Mouse (Mus musculus): ENCODE data around the gene Bloc1s5. TPM values are rescaled to one million over a fixed set of nuclear protein-coding genes. Genes with fewer than 3 reads are reported as not detected.

Gene Bloc1s5
- total RNA-seq, 2 experiments from 2014 or later = 5.5 to 5.8 TPM

DNA sequence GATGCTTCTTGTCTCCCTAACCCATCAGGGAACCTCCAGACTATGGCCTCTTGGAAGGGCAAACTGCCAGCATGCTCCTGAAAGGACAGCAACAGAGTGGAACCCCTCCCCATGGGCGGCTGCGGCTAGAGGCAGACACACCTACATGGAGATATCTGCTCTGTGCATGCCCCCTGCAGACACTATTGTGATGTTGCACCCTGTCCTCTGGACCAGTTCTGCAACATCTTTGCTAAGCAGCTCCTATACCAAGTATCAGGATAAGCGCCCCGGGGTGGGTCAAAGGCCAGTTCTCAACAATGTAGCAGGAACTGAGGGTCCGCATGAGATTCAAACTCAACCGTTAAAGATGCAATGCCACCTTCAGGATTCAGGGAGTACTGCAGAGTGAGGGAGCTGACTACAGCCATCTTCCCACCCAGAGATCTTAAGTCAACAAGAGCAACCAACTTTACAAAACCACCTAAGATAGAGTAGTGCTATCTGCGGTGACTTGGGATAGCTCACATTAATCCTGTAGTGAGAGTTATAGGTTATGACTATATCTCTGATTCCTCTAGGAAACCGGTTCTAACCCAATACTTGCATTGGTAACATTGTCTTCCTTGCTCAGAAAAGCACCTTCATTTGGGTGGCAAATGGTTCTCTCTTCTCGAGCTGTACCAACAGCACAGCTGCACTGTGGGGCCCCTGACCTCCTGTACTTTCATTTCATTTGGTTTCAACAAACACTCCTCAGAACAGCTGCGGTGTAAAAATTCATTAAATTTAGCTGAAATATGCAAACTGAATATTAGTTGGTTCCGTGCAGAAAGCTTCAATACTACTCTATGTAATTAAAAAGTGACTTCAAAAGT is 54.1 kb downstream of the Bloc1s5 start:
- DNase-seq = peak; percentile 64
- intact Hi-C loops (cut with DNase I; ENCODE audit: low total_unique reads) = loop anchor here (10.0 kb wide), 1 partner anchor 516 kb away; no protein-coding TSS in a partner anchor

DNA sequence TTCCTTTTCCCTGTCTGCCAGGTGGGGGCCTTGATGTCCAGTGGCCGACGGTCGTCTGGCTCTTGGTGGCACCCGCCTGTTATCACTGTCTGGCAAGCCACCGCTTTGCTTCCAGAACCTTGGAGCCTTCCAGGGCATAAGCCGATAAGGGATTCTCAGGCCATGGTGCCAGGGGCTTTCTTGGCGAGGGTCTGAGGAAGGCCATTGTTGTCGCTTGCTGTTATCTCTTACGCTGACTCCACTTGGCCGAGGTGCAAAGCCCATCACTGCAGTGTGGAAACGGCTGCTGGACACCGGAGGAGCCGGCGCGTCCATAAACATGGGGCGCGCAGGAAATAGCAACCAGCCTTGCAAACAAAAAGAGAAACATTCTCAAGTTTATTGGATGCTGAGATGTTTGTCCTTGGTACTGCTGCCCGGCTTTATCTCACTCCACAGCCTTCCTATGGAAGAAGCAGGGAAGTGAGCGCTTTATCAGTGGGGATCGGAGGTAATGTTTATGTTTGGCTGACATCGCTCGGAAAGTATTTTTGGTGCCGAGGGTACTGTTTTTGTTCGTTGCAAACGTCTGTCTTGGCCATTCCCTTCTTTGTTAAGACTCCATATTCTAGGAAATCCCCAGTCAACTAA is 54.8 kb downstream of the Bloc1s5 start:
- intact Hi-C loops (cut with DNase I; ENCODE audit: low total_unique reads) = loop anchor here (10.0 kb wide), 1 partner anchor 515 kb away; no protein-coding TSS in a partner anchor
- no peak for DNase-seq

DNA sequence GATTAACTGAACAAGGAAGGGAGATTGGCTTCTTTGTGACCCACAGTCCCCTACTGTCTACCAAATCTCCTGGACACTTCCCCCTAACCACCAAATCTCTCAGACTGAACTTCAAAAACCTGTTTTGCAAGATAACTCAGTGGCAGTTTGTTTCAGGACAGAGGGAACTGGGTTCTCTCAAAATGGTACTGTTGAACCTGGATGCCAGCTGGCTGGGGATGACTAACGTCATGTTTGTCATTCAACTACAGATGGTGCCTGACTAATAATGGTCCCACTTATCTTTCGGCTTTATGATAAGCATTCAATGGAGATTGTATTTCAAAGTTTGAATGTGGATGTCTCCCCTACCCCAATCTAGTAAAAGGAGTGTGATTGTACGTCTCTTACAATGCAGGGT is 60.2 kb downstream of the Bloc1s5 start:
- DNase-seq = no peak
- intact Hi-C loops (cut with DNase I; ENCODE audit: low total_unique reads) = no loop called here

DNA sequence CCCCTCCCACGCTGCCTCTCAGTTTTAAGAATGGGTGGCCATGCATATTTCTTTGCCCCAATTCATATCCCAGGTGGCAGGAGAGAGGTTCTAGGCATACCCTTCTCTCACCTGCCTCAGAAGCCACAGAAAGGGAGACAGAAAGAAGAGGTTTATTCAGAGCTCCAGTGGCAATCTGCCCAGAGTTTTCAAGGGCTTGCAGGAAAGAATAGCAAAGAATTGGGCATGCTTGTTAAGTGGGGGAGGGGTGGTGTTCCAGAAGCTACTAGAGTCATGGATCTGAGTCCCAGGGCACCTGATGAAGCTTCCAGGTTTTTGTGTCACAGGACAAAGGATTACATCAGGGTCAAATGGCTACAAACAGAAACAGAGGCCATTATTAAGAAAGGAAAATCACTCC is 61.6 kb downstream of the Bloc1s5 start:
- no peak for DNase-seq

DNA sequence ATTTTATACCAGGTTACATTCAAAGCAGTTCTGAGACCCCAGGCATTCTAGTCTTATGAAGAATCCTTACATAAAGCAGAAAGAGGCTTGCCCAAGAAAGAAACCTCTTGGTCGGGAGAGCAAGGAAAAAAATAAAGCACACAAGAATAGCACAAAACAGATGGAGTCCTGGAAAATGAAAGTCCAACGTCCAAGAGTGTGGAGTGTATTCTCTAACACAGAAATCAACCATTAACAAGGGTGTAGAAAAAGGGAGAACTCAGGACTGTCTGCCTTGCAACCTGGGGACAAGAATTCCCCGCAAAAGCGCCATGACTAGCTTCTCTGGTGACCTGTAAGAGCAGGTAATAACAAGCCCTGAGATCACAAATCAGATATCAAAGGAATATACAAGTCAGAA is 69.7 kb downstream of the Bloc1s5 start:
- no peak for DNase-seq
- intact Hi-C loops (cut with DNase I; ENCODE audit: low total_unique reads) = no loop called here

More for the DNA sequence above, 61.6 kb downstream of the Bloc1s5 start:
- intact Hi-C loops (cut with DNase I; ENCODE audit: low total_unique reads) = no loop called here

DNA sequence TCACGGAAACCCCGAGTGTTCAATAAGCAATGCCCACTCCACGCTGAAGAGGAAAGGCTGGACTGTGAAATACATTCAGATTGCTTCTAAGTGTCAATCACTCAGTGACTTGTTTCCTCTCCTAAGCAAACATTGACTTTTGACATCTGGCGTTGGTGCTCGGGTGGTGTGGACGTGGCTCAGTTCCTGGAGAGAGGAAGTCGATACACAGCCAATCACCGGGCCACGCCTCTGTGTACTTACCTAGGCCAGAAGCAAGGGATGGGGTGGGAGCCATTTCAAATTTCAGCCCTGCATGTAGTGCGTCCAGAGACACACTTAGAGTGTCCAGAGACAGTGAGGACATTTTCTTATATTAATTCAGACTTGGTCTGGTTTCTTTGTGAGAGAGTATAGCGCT is 80.3 kb downstream of the Bloc1s5 start:
- intact Hi-C loops (cut with DNase I; ENCODE audit: low total_unique reads) = no loop called here
- DNase-seq = no peak

DNA sequence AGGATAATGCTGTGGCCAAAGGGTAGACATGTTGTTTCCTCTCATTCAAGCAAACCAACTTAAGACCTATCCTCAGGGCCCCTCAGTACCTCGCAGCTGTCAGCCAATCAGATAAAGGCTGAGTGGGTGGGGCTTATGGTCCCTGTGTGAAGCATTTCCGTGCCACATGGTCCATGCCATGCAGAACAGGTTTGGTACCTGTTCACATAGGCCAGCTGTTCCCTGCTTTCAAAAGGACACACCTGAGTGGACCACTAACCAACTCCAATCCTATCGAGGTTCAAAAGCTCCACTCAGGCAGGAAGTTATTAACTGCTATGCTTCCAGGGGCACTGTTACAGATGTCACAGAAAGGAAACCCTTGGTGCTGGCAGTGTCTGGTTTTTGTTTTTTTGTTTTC is 80.7 kb downstream of the Bloc1s5 start:
- intact Hi-C loops (cut with DNase I; ENCODE audit: low total_unique reads) = no loop called here
- no peak for DNase-seq

DNA sequence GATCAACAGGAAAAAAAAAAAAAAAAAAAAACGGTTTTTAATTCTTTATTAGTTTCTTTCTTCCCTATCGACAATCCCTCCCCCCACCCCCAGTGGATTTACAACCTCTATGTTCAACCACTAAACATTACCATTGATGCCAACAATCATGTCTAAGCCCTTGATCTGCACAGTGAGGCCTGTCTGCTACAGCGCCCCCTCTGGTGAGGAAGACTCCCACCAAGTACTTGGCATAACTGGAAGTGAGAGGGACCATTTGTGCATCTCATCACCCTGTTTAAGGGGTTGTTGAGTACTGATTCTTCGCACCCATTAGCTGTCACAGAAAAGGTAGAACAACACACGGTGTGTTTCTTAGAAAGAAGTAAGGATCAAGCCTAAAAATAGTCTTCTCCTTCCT is 86.2 kb downstream of the Bloc1s5 start:
- no peak for DNase-seq
- intact Hi-C loops (cut with DNase I; ENCODE audit: low total_unique reads) = no loop called here

DNA sequence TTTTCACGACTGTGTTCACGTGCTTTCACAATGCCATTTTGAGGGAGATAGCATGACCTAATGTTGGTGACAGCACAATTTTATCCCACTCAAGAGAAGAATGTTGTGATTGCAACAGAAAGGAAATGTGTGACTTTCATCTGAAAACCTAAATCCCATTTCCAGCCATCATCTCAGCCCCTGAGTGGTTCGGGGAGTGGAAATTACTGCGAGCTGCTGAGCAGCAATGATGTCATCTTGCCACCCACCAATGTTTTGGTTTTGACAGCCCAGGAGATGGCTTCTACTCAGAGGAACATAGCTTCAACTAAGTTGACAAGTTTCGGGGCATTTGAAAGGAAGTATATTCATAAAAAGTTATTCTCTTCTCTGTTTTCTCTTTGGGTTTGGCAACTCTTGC is 87.2 kb downstream of the Bloc1s5 start:
- DNase-seq = no peak
- intact Hi-C loops (cut with DNase I; ENCODE audit: low total_unique reads) = no loop called here

DNA sequence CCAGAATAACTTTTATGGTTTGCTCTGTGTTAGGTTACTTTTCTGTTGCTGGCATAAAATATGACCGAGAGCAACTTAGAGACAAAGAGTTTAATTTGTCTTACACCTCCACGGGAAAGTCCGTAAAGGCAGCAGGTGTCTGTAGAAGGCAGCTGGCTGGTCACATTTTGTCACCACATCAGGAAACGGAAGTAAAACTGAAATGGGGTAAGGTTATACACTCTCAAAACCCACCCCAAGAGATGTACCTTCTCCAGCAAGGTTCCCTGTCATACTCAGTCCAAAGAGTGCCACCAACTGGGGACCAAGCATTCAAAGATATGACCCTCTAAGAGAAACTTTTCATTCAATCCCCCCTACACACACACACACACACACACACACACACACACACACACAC is 88.2 kb downstream of the Bloc1s5 start:
- intact Hi-C loops (cut with DNase I; ENCODE audit: low total_unique reads) = no loop called here

DNA sequence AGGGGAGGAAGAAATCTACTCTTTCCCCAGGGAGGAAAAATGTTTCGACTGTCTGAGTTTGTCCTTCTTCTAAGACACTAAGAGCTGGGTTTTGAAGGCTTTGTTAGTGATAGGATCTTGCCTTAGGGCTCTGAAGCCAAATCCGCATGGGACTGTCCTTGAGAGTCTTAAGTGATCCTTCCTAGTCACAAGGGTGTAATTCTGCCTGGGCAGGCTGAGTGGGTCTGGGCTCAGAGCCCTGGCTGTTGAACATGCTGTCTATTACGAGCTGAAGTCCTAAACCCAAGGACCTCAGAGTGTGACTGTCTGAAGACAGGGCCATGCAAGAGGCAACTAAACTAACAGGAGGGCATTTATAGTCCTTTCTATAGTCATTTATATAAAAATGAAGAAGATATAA is 89.4 kb downstream of the Bloc1s5 start:
- intact Hi-C loops (cut with DNase I; ENCODE audit: low total_unique reads) = no loop called here
- peak; percentile 56 for DNase-seq

More for the DNA sequence above, 88.2 kb downstream of the Bloc1s5 start:
- DNase-seq = no peak

DNA sequence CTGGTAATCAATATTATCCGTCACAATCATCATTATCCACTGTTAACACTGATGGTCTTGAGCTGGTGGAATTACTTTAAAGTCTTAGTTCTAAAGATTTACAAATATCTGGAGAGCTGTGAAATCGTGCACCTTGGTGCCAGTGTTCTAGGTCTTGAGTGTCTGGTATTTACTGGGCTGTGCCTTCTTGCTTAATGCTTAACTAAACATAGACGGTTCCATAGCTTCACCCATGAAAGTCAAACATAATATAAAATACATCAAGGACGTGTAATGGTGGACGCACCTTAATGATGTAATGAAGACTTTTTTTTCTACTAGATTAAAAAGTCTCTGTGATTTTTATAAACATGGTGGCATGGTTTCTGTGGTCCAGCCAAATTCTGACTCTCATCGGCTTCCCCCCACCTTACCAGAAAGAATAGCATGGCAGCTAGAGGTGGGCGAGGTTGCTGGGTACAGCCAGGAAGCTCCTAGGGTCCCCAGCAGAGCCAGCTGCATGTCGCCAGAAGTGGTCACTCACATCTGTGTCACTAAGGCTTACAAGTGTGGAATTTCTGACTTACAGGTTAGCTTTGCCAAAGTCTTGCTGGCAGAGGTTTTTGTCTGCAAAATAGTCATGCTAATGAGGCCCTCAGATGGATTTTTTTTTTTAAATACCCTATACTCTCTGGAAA is 90.0 kb downstream of the Bloc1s5 start:
- intact Hi-C loops (cut with DNase I; ENCODE audit: low total_unique reads) = no loop called here
- no peak for DNase-seq

DNA sequence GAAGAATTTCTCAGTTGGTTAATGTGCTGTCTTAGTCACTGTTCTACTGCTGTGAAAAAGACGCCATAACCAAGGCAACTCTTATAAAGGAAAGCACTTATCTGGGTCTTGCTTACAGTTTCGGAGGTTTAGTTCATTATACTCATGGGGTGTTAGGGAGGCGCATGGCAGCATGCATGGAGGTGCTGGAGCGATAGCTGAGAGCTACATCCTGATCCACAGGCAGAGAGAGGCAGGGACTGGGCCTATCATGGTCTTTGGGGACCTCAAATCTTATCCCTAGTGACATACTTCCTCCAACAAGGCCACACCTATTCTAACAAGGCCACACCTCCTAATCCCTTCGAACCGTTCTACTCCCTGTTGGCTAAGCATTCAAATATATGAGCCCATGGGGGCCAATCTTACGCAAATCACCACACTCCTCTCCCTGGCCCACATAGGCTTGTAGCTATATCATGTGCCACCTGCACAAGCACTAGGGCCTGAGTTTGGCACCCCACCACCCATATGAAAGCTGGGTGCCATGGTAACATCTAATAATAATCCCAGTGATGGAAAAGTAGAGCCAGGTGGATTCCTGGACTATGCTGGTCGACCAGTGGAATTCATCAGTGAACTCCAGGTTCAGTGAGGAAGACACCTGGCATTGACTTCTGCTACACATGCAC is 91.3 kb downstream of the Bloc1s5 start:
- no peak for DNase-seq
- intact Hi-C loops (cut with DNase I; ENCODE audit: low total_unique reads) = no loop called here

Other genes with a start within 250 kb of the Bloc1s5 start
- 10 to 100 TPM; 36.4 to 46.9 TPM for gene Txndc5, start 106.3 kb downstream of the Bloc1s5 start, total RNA-seq (2021)
- 10 to 100 TPM; 14.2 to 20.0 TPM for gene Eef1e1, start 23.9 kb upstream of the Bloc1s5 start, total RNA-seq (2021)

All from gastrocnemius, postnatal 14 days (tissue).